Mouse (Mus musculus) forebrain, embryonic 13.5 days (tissue): Measurements from ENCODE around the gene Mphosph9. TPM values are rescaled to one million over a fixed set of nuclear protein-coding genes. Genes with fewer than 3 reads are reported as not detected.

ENCODE experiments used
- ATAC-seq: fragments of 200-750 bp; cut with Nextera tagmentation; 2 replicates; pipeline ENCODE4 v1.8.0; 2017
- H3K27ac ChIP-seq: fragments of 300-500 bp; sonication (generic); 2 replicates; pipeline ENCODE4 v1.5.1; 2015; ENCODE audit warnings: inconsistent platforms, mild to moderate bottlenecking, moderate library complexity
- H3K27me3 ChIP-seq: fragments of 300-500 bp; sonication (generic); 2 replicates; pipeline ENCODE4 v1.6.1; 2015; ENCODE audit warnings: mild to moderate bottlenecking, inconsistent platforms
- H3K36me3 ChIP-seq: fragments of 300-500 bp; sonication (generic); 2 replicates; pipeline ENCODE4 v1.6.1; 2015; ENCODE audit warnings: mild to moderate bottlenecking, inconsistent platforms; ENCODE audit not compliant: poor library complexity, severe bottlenecking
- H3K4me1 ChIP-seq: fragments of 300-500 bp; sonication (generic); 2 replicates; pipeline ENCODE4 v1.6.1; 2015; ENCODE audit warnings: inconsistent platforms
- H3K4me2 ChIP-seq: fragments of 300-500 bp; sonication (generic); 2 replicates; pipeline ENCODE4 v1.6.1; 2015; ENCODE audit warnings: inconsistent platforms, mild to moderate bottlenecking, moderate library complexity
- H3K4me3 ChIP-seq: fragments of 300-500 bp; sonication (generic); 2 replicates; pipeline ENCODE4 v1.5.1; 2015; ENCODE audit warnings: mild to moderate bottlenecking, inconsistent platforms
- H3K9ac ChIP-seq: fragments of 300-500 bp; sonication (generic); 2 replicates; pipeline ENCODE4 v1.6.1; 2015; ENCODE audit warnings: mild to moderate bottlenecking, inconsistent platforms
- H3K9me3 ChIP-seq: fragments of 300-500 bp; sonication (generic); replicated peaks from 2 replicates; pipeline ENCODE4 v1.6.1; 2016; ENCODE audit warnings: inconsistent platforms
- WGBS: fragments of 180-500 bp; shearing (Covaris S2); methylation state at CpG from one replicate; pipeline ENCODE4 v1.1.7; 2015; 5-methylcytosine and 5-hydroxymethylcytosine counted together
- polyA plus RNA-seq: library from polyadenylated mRNA; unstranded; fragments of >200 nt; fragmentation: Nextera tagmentation; extraction: Ambion mirVana; gene quantifications from 2 replicates; pipeline ENCODE4 v1.2.1, GENCODE M21; 2015

Gene Mphosph9
- polyA plus RNA-seq, 1 experiment from 2014 or later, result 20.3 TPM

DNA sequence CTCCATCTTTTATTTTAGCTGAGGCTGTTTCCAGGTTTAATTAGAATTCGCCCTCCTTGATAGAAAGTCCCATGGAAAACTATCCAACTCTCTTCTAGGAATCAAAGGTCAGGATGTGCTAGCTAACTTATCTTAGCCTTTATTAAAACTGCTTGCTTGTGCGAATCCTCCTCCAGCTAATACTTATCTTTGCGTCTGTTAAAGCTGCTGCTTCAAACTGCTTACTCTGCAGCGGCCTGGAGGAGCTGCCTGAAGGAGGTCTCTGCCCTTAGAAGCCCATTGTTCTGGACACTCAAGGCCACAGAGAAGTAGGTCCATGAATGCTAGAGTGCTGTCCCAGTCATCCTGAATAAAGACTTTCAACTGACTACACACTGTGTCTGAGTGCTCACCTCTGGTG is 31.3 kb downstream of the Mphosph9 start:
- no peaks in the 10 kb centered on the region for H3K27me3 ChIP-seq
- no peaks in the 10 kb centered on the region for H3K9me3 ChIP-seq
- no peak overlapping the region for H3K4me3 ChIP-seq
- ATAC-seq, result no peak
- H3K4me1 ChIP-seq, result no peaks in the 10 kb centered on the region
- H3K4me2 ChIP-seq, result no peak overlapping the region
- H3K9ac ChIP-seq, result no peak overlapping the region
- WGBS, result 92% methylated on average over 4 of the region's 4 CpGs
- H3K27ac ChIP-seq, result no peak overlapping the region
- H3K36me3 ChIP-seq, result peaks cover 81% of the 10 kb centered on the region

DNA sequence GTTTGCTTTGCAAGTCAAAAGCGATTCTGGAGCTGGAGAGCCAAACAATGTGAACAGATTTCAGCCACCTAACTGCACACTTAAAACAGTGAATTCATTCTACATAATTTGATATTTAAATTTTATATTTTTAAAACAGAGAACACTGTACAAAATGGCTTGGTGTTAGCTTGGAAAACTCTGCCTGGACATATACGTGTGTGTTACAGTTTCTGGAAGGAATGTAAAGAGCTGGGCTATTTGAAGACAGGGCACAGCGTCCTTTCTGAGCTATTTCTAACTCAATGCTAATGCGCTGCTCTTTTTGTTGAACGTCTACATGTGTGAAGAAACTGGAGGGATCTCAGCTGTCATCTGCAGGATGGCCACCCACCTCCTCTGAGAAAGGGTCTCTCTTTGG is 33.8 kb downstream of the Mphosph9 start:
- 96% methylated on average over 5 of the region's 5 CpGs for WGBS
- Histone ChIP-seq H3K36me3 (peaks cover 95% of the 10 kb centered on the region), H3K9ac (no peak overlapping the region), H3K9me3 (no peaks in the 10 kb centered on the region), H3K27me3 (no peaks in the 10 kb centered on the region), H3K27ac (no peak overlapping the region), H3K4me2 (no peak overlapping the region), H3K4me1 (no peaks in the 10 kb centered on the region), H3K4me3 (no peak overlapping the region)
- no peak for ATAC-seq

DNA sequence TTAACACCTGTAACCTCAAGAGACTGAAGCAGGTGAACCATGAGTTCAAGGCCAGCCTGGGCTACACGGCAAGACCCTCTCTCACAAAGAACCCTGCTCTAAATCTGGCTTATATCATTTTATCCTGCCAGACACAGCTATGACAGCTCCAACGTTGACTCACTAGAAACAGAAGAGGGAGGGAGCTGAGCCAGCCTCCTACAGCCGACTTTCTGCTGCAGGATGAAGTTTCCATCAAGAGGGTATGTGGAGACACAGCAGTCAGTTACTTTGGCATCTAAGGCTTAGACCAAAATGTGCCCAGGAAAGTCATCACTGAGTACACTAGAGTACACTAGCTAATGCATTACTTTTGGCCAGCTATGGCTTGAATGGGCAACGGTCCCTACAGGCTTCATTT is 37.6 kb downstream of the Mphosph9 start:
- 93% methylated on average over 4 of the region's 4 CpGs for WGBS
- Histone ChIP-seq H3K27me3 (no peaks in the 10 kb centered on the region), H3K4me1 (no peaks in the 10 kb centered on the region), H3K27ac (no peak overlapping the region), H3K36me3 (peaks cover 94% of the 10 kb centered on the region), H3K9ac (no peak overlapping the region), H3K4me3 (no peak overlapping the region), H3K9me3 (peaks cover 4% of the 10 kb centered on the region), H3K4me2 (no peak overlapping the region)
- ATAC-seq, result no peak

- no peaks in the 10 kb centered on the region for H3K27me3 ChIP-seq
- no peak for ATAC-seq
- no peak overlapping the region for H3K4me2 ChIP-seq
- WGBS, result 96% methylated on average over 6 of the region's 6 CpGs
- H3K4me1 ChIP-seq, result no peaks in the 10 kb centered on the region
- H3K9ac ChIP-seq, result no peak overlapping the region
- H3K36me3 ChIP-seq, result peaks cover 91% of the 10 kb centered on the region
- no peak overlapping the region for H3K27ac ChIP-seq
- H3K4me3 ChIP-seq, result no peak overlapping the region
- peaks cover 4% of the 10 kb centered on the region for H3K9me3 ChIP-seq
These were observed 40.0 kb downstream of the Mphosph9 start for GRCm38 (mm10) chr5:124287616-124288247.

DNA sequence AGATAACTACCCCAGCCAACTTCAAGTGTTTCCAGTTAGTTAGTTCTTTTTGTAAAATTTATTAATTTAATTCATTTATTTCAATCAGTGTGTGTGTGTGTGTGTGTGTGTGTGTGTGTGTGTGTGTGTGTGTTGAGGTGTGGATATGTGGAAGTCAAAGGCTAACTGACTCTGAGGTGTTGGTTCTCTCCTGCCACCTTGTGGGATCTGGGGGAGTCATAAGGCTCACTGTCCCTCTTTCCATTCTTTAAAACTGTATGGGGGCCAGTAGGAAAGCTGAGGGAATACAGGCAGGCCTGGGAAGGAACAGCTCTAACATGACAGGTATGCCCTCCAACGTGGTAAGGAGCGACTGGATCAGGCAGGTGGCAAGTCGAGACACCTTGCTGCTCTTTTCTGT is 43.4 kb downstream of the Mphosph9 start:
- Histone ChIP-seq H3K4me1 (no peaks in the 10 kb centered on the region), H3K9me3 (peaks cover 4% of the 10 kb centered on the region), H3K4me2 (no peak overlapping the region), H3K9ac (no peak overlapping the region), H3K36me3 (peaks cover 89% of the 10 kb centered on the region), H3K4me3 (no peak overlapping the region), H3K27ac (no peak overlapping the region), H3K27me3 (no peaks in the 10 kb centered on the region)
- WGBS, result 76% methylated on average over 3 of the region's 3 CpGs
- ATAC-seq, result no peak

GRCm38 (mm10) chr5:124282854-124283253 is 44.9 kb downstream of the Mphosph9 start:
- no peak overlapping the region for H3K27ac ChIP-seq
- 93% methylated on average over 2 of the region's 2 CpGs for WGBS
- peaks cover 90% of the 10 kb centered on the region for H3K36me3 ChIP-seq
- no peak for ATAC-seq
- no peaks in the 10 kb centered on the region for H3K4me1 ChIP-seq
- no peak overlapping the region for H3K9ac ChIP-seq
- H3K27me3 ChIP-seq, result no peaks in the 10 kb centered on the region
- H3K4me3 ChIP-seq, result no peak overlapping the region
- peaks cover 3% of the 10 kb centered on the region for H3K9me3 ChIP-seq
- no peak overlapping the region for H3K4me2 ChIP-seq

- no peak for ATAC-seq
- 77% methylated on average over 5 of the region's 5 CpGs for WGBS
- Histone ChIP-seq H3K9me3 (no peaks in the 10 kb centered on the region), H3K4me1 (peaks cover 22% of the 10 kb centered on the region), H3K4me3 (no peak overlapping the region), H3K4me2 (no peak overlapping the region), H3K27me3 (no peaks in the 10 kb centered on the region), H3K36me3 (peaks cover 45% of the 10 kb centered on the region), H3K9ac (no peak overlapping the region), H3K27ac (peak overlapping the region; percentile 12; the same call in 1 of the 2 replicates)
These were observed 57.5 kb downstream of the Mphosph9 start for GRCm38 (mm10) chr5:124270226-124270625.

GRCm38 (mm10) chr5:124269661-124270060 is 58.1 kb downstream of the Mphosph9 start:
- Histone ChIP-seq H3K9me3 (no peaks in the 10 kb centered on the region), H3K4me3 (no peak overlapping the region), H3K4me2 (no peak overlapping the region), H3K36me3 (peaks cover 45% of the 10 kb centered on the region), H3K4me1 (peaks cover 22% of the 10 kb centered on the region), H3K27me3 (no peaks in the 10 kb centered on the region), H3K27ac (peak overlapping the region; percentile 81), H3K9ac (no peak overlapping the region)
- WGBS, result 31% methylated on average over 11 of the region's 11 CpGs
- peak; percentile 90 for ATAC-seq

DNA sequence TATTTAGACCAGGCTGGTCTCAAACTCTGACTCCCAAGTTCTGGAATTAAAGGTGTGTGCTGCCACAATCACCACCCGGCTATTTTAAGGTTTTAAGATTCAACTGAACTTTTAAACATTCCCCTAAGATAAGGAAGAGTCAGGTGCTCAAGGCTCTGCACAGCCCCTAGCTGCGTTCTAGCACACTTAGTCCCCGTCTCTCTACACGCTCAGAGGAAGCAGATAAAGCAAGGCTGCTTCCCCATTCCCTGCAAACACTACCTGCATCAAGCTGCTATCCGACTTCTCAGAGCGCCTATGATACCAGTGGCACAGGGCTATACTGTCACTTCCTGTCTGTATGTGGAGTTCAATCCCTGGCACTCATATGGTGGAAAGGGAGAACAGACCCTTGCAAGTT is 60.1 kb downstream of the Mphosph9 start:
- H3K36me3 ChIP-seq, result peaks cover 61% of the 10 kb centered on the region
- no peaks in the 10 kb centered on the region for H3K9me3 ChIP-seq
- no peak overlapping the region for H3K4me2 ChIP-seq
- no peak overlapping the region for H3K27ac ChIP-seq
- ATAC-seq, result no peak
- 98% methylated on average over 6 of the region's 6 CpGs for WGBS
- no peak overlapping the region for H3K9ac ChIP-seq
- no peaks in the 10 kb centered on the region for H3K27me3 ChIP-seq
- peaks cover 22% of the 10 kb centered on the region for H3K4me1 ChIP-seq
- H3K4me3 ChIP-seq, result no peak overlapping the region

DNA sequence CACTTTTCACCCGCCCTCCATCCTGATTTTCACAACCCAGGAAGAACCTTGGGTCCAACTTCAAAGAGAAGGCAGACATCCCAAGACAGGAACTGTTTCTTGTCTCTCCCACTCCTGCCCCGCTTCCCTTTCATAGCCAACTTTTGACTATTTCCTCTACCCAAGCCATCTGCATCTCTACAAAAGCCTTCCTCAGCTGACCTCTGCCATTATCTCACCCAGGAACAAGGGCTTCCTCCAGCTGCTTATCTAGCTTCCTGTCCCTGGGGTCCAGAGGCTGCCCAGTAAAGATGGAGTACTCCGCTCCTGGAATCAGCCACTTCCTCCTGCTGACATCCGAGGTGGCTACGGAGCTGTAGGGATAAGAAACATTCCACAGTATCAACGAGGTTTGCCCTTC is 61.0 kb downstream of the Mphosph9 start:
- no peak for ATAC-seq
- Histone ChIP-seq H3K9ac (no peak overlapping the region), H3K4me2 (no peak overlapping the region), H3K9me3 (no peaks in the 10 kb centered on the region), H3K27me3 (no peaks in the 10 kb centered on the region), H3K27ac (no peak overlapping the region), H3K4me1 (peaks cover 22% of the 10 kb centered on the region), H3K4me3 (no peak overlapping the region), H3K36me3 (peaks cover 69% of the 10 kb centered on the region)
- WGBS, result 91% methylated on average over 6 of the region's 6 CpGs

GRCm38 (mm10) chr5:124263246-124263645 is 64.5 kb downstream of the Mphosph9 start:
- Histone ChIP-seq H3K4me3 (no peak overlapping the region), H3K9me3 (no peaks in the 10 kb centered on the region), H3K4me2 (no peak overlapping the region), H3K9ac (no peak overlapping the region), H3K27ac (no peak overlapping the region), H3K27me3 (no peaks in the 10 kb centered on the region), H3K4me1 (no peaks in the 10 kb centered on the region), H3K36me3 (peaks cover 80% of the 10 kb centered on the region)
- 76% methylated on average over 4 of the region's 4 CpGs for WGBS
- ATAC-seq, result no peak

GRCm38 (mm10) chr5:124262090-124262489 is 65.7 kb downstream of the Mphosph9 start:
- Histone ChIP-seq H3K4me2 (no peak overlapping the region), H3K9ac (no peak overlapping the region), H3K27me3 (no peaks in the 10 kb centered on the region), H3K27ac (no peak overlapping the region), H3K4me3 (no peak overlapping the region), H3K4me1 (no peaks in the 10 kb centered on the region), H3K36me3 (peaks cover 91% of the 10 kb centered on the region), H3K9me3 (no peaks in the 10 kb centered on the region)
- no peak for ATAC-seq
- 98% methylated on average over 4 of the region's 4 CpGs for WGBS

DNA sequence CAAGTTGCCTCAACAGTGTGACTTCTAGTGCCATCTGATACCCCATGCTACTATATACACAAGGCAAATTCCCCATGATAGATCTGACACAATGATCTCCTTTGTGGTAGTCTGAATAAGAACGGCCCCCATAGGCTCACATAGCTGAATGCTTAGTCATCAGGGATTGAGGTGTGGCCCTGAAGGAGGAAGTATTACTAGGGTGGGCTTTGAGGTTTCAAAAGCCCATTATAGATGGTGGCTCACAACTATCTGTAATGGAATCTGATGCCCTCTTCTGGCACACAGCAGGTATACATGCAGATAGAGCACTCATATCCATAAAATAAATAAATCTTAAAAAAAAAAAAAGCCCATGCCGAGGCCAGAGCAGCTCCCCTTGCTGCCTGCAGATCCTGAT is 68.6 kb downstream of the Mphosph9 start:
- Histone ChIP-seq H3K9me3 (no peaks in the 10 kb centered on the region), H3K4me2 (no peak overlapping the region), H3K27me3 (no peaks in the 10 kb centered on the region), H3K4me1 (no peaks in the 10 kb centered on the region), H3K4me3 (no peak overlapping the region), H3K27ac (no peak overlapping the region), H3K36me3 (peaks cover 80% of the 10 kb centered on the region), H3K9ac (no peak overlapping the region)
- no peak for ATAC-seq
- 63% methylated on average over 2 of the region's 2 CpGs for WGBS
